Mouse (Mus musculus): ENCODE measurements around the gene Vgll4. TPM values are rescaled to one million over a fixed set of nuclear protein-coding genes. Genes with fewer than 3 reads are reported as not detected.
"Not testable (repeated sequence)": the region's sequence is repeated elsewhere in the genome, so short reads cannot be mapped to it uniquely, and the experiment has no call there.

Vgll4 gene
- polyA plus RNA-seq, 2 experiments: 4.6 to 5.5 TPM

- Histone ChIP-seq H3K27ac (no peak overlapping the region), H3K9ac (replicated peaks) (no peak overlapping the region), H3K4me3 (ENCODE audit: insufficient read depth in 1 of 2, low read depth in 2 of 2, low read length in 2 of 2) (no peak overlapping the region), H3K9me3 (ENCODE audit: control insufficient read depth, low read length) (no peaks in the 10 kb centered on the region), H3K4me2 (ENCODE audit: low read depth) (peak overlapping the region; percentile 5), H3K4me1 (replicated peaks; ENCODE audit: control insufficient read depth in 2 of 2, insufficient read depth in 2 of 2, low read length in 1 of 2) (peaks cover 13 to 19% of the 10 kb centered on the region in 2 experiments), H3K36me3 (replicated peaks; ENCODE audit: control insufficient read depth, insufficient read depth, low read depth) (no peaks in the 10 kb centered on the region), H3K27me3 (ENCODE audit: control insufficient read depth, insufficient read depth, low read length) (no peaks in the 10 kb centered on the region)
- 26% methylated on average over 20 of the region's 20 CpGs for WGBS (ENCODE audit: insufficient replicate concordance)
- peak; percentile 79 for ATAC-seq (ENCODE audit: insufficient read depth)
- TF ChIP-seq EP300 (IDR thresholded peaks at IDR 0.05; ENCODE audit: low read depth) (no peak), CTCF (IDR thresholded peaks at IDR 0.05; ENCODE audit: low read depth) (0 out of 2 replicates have a peak, but pooled peaks have one; percentile 10)
- DNase-seq (ENCODE audit: low read depth in 3 of 3, low spot score in 3 of 3): peak; percentile 45 to 54 (median 45)
Measured at GRCm38 (mm10) chr6:114893427-114894209, 76.2 kb downstream of the Vgll4 start.

- 51% methylated on average over 6 of the region's 6 CpGs for WGBS (ENCODE audit: insufficient replicate concordance)
- peaks cover 13 to 20% of the 10 kb centered on the region in 2 experiments for H3K4me1 ChIP-seq (replicated peaks; ENCODE audit: control insufficient read depth in 2 of 2, insufficient read depth in 2 of 2, low read length in 1 of 2)
- no peak overlapping the region for H3K9ac ChIP-seq (replicated peaks)
- H3K36me3 ChIP-seq (replicated peaks; ENCODE audit: control insufficient read depth, insufficient read depth, low read depth): no peaks in the 10 kb centered on the region
- H3K4me3 ChIP-seq (ENCODE audit: insufficient read depth in 1 of 2, low read depth in 2 of 2, low read length in 2 of 2): no peak overlapping the region
- H3K9me3 ChIP-seq (ENCODE audit: control insufficient read depth, low read length): no peaks in the 10 kb centered on the region
- no peak for TF ChIP-seq EP300 (IDR thresholded peaks at IDR 0.05; ENCODE audit: low read depth)
- no peak for TF ChIP-seq CTCF (IDR thresholded peaks at IDR 0.05; ENCODE audit: low read depth)
- no peak overlapping the region for H3K27ac ChIP-seq
- H3K27me3 ChIP-seq (ENCODE audit: control insufficient read depth, insufficient read depth, low read length): no peaks in the 10 kb centered on the region
- no peak for ATAC-seq (ENCODE audit: insufficient read depth)
- no peak for DNase-seq (ENCODE audit: low read depth in 3 of 3, low spot score in 3 of 3)
- H3K4me2 ChIP-seq (ENCODE audit: low read depth): no peak overlapping the region
Measured at GRCm38 (mm10) chr6:114892363-114892762, 77.4 kb downstream of the Vgll4 start.

- no peaks in the 10 kb centered on the region for H3K36me3 ChIP-seq (replicated peaks; ENCODE audit: control insufficient read depth, insufficient read depth, low read depth)
- no peak overlapping the region for H3K4me3 ChIP-seq (ENCODE audit: insufficient read depth in 1 of 2, low read depth in 2 of 2, low read length in 2 of 2)
- no peaks in the 10 kb centered on the region for H3K9me3 ChIP-seq (ENCODE audit: control insufficient read depth, low read length)
- no peak overlapping the region for H3K9ac ChIP-seq (replicated peaks)
- no peaks in the 10 kb centered on the region for H3K27me3 ChIP-seq (ENCODE audit: control insufficient read depth, insufficient read depth, low read length)
- no peak for DNase-seq (ENCODE audit: low read depth in 3 of 3, low spot score in 3 of 3)
- no peak for ATAC-seq (ENCODE audit: insufficient read depth)
- TF ChIP-seq CTCF (IDR thresholded peaks at IDR 0.05; ENCODE audit: low read depth) (no peak), EP300 (IDR thresholded peaks at IDR 0.05; ENCODE audit: low read depth) (no peak)
- H3K4me2 ChIP-seq (ENCODE audit: low read depth): no peak overlapping the region
- WGBS (ENCODE audit: insufficient replicate concordance): 64% methylated on average over 12 of the region's 12 CpGs
- peaks cover 13 to 24% of the 10 kb centered on the region in 2 experiments for H3K4me1 ChIP-seq (replicated peaks; ENCODE audit: control insufficient read depth in 2 of 2, insufficient read depth in 2 of 2, low read length in 1 of 2)
- no peak overlapping the region for H3K27ac ChIP-seq
Measured at GRCm38 (mm10) chr6:114891771-114892170, 78.0 kb downstream of the Vgll4 start.

DNA sequence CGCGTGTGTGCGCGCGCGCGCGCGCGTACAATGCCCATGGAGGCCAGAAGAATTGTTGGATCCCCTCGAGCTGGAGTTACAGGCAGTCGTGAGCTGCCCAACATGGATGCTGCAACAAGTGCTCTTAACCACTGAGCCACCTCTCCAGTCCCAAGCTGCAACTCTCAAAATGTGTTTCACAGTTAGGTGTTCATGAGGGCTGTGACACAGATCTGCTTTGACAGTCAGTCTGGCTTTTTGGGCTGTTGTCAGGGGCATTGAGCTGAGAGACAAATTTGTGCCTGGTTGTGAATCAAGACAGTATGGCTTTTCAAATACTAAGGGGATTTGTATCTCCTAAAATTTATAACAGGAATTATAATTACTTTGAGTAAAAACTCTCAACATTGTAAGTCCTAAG, 78.5 kb downstream of the Vgll4 start:
- no peak for TF ChIP-seq CTCF (IDR thresholded peaks at IDR 0.05; ENCODE audit: low read depth)
- no peak for TF ChIP-seq EP300 (IDR thresholded peaks at IDR 0.05; ENCODE audit: low read depth)
- Histone ChIP-seq H3K36me3 (replicated peaks; ENCODE audit: control insufficient read depth, insufficient read depth, low read depth) (no peaks in the 10 kb centered on the region), H3K4me3 (ENCODE audit: insufficient read depth in 1 of 2, low read depth in 2 of 2, low read length in 2 of 2) (no peak overlapping the region), H3K27me3 (ENCODE audit: control insufficient read depth, insufficient read depth, low read length) (no peaks in the 10 kb centered on the region), H3K9ac (replicated peaks) (no peak overlapping the region), H3K4me2 (ENCODE audit: low read depth) (no peak overlapping the region), H3K4me1 (replicated peaks; ENCODE audit: control insufficient read depth in 2 of 2, insufficient read depth in 2 of 2, low read length in 1 of 2) (peaks cover 13 to 28% of the 10 kb centered on the region in 2 experiments), H3K27ac (no peak overlapping the region), H3K9me3 (ENCODE audit: control insufficient read depth, low read length) (no peaks in the 10 kb centered on the region)
- ATAC-seq (ENCODE audit: insufficient read depth) (no peak), DNase-seq (ENCODE audit: low read depth in 3 of 3, low spot score in 3 of 3) (no peak)
- WGBS (ENCODE audit: insufficient replicate concordance): 92% methylated on average over 12 of the region's 12 CpGs

DNA sequence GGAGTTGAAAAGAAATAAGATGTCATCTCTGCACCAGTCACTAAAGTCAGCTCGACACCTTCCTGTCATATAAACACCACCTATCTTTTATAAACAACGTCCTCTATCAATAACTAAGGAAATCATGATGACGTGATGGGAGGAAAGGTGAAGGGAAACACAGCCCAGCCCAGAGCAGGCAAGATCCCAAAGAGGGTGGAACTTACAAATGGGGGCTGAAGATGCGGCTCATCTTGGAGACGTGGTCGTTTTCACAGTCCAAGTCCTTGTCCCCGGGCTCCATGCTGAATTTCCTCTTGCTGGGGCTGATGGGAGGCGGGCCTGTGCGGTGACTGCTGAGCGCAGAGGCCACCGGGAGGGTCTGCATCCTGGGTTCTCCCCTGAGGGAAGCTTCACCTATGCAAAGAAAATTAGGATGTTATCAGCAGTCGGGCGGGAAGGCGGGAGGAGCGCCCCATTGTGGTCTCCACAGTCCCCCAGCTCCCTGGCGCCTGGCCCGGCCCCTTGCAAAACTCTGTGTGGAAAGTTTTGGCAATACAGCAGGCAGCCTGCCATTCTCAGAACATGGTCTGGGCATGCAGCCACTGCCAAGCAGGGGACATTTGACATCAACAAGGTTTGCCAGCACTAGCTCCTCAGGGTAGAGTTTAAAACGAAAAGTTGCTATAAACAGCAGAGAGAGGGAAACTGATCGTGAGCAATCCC, 79.2 kb downstream of the Vgll4 start:
- no peaks in the 10 kb centered on the region for H3K36me3 ChIP-seq (replicated peaks; ENCODE audit: control insufficient read depth, insufficient read depth, low read depth)
- H3K4me2 ChIP-seq (ENCODE audit: low read depth): no peak overlapping the region
- no peak overlapping the region for H3K9ac ChIP-seq (replicated peaks)
- no peak overlapping the region for H3K4me3 ChIP-seq (ENCODE audit: insufficient read depth in 1 of 2, low read depth in 2 of 2, low read length in 2 of 2)
- H3K9me3 ChIP-seq (ENCODE audit: control insufficient read depth, low read length): no peaks in the 10 kb centered on the region
- H3K27me3 ChIP-seq (ENCODE audit: control insufficient read depth, insufficient read depth, low read length): no peaks in the 10 kb centered on the region
- ATAC-seq (ENCODE audit: insufficient read depth): no peak
- no peak overlapping the region for H3K27ac ChIP-seq
- DNase-seq (ENCODE audit: low read depth in 3 of 3, low spot score in 3 of 3): no peak
- WGBS (ENCODE audit: insufficient replicate concordance): 61% methylated on average over 19 of the region's 19 CpGs
- TF ChIP-seq EP300 (IDR thresholded peaks at IDR 0.05; ENCODE audit: low read depth) (no peak), CTCF (IDR thresholded peaks at IDR 0.05; ENCODE audit: low read depth) (no peak)
- H3K4me1 ChIP-seq (replicated peaks; ENCODE audit: control insufficient read depth in 2 of 2, insufficient read depth in 2 of 2, low read length in 1 of 2): peaks cover 13 to 28% of the 10 kb centered on the region in 2 experiments

DNA sequence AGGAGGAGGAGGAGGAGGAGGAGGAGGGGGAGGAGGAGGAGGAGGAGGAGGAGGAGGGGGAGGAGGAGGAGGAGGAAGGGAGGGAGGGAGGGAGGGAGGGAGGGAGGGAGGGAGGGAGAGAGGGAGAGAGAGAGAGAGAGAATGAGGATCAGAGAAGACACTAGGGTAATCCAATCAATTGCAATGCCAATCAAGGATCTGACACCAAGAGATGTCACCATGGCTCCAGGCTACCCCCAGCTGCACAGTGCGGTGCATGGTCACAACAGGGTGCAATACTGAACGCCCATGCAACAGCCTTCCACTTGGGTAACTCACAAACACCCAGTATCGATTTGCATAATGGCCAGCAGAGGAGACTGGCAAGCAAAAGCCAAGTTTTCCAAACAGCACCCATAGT, 79.8 kb downstream of the Vgll4 start:
- not testable (repeated sequence) for DNase-seq (ENCODE audit: low read depth in 3 of 3, low spot score in 3 of 3); H3K4me3 ChIP-seq (ENCODE audit: insufficient read depth in 1 of 2, low read depth in 2 of 2, low read length in 2 of 2); H3K9ac ChIP-seq (replicated peaks); H3K27ac ChIP-seq; H3K36me3 ChIP-seq (replicated peaks; ENCODE audit: control insufficient read depth, insufficient read depth, low read depth); H3K4me2 ChIP-seq (ENCODE audit: low read depth); ATAC-seq (ENCODE audit: insufficient read depth); H3K27me3 ChIP-seq (ENCODE audit: control insufficient read depth, insufficient read depth, low read length); H3K9me3 ChIP-seq (ENCODE audit: control insufficient read depth, low read length)
- peaks cover 13 to 28% of the 10 kb centered on the region in 2 experiments for H3K4me1 ChIP-seq (replicated peaks; ENCODE audit: control insufficient read depth in 2 of 2, insufficient read depth in 2 of 2, low read length in 1 of 2)
- 86% methylated on average over 3 of the region's 3 CpGs for WGBS (ENCODE audit: insufficient replicate concordance)

Data from liver, embryonic 14.5 days (tissue).